Mouse (Mus musculus) ovary, postnatal 14 days (tissue): ENCODE measurements around the gene Gm13698.
"Not testable (repeated sequence)": the region's sequence is repeated elsewhere in the genome, so short reads cannot be mapped to it uniquely, and the experiment has no call there.

ENCODE experiments used
- DNase-seq: peaks from one replicate; pipeline ENCODE4 v3.0.0; 2022; ENCODE audit warnings: low spot score

Gm13698 gene

DNA sequence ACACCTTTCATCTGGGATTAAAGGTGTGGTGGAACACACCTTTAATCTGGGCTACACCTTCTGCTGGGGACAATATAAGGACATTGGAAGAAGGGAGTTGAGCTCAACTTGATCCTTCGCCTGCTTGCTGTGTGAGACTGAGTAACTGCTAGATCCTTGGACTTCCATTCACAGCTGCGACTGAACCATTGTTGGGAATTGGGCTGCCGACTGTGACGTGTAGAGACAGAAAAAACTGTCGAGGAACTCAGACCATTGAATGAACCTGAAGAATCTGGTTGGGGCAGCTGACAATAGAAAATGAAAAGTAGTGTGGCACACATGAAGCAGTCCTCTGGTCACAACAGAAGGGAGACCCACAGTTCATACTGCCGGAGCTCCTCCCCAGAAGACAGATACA lies at the start of gene Gm13698:
Gm13698 (plus strand) TSS at position 301 of the 400 bp plus-strand sequence.
- not testable (repeated sequence) for DNase-seq

DNA sequence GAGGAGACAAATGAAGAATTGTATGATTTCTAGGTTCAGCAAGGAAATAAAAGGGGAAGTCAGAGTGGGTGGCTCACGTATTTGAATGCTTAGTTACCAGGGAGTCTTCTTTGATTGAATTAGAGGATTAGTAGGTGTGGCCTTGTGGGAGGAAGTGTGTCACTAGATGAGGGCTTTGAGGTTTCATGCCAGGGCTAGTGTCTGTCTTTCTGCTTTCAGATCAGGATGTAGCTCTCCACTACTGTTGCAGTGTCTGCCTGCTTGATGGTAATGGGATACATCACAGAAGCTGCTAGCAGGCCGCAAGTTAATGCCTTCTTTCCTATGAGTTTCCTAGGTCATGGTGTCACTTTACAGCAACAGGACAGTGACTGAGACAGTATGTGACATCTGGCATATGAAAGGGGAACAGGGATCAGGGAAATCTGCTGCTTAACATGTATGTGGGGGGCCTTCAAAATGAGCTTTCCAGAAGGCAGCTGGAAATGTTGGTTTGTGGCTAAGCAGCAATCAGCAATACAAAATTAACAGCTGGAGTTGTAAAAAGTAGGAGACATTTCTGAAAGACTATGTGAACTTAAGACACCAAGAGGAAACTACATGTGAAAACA lies 25.9 kb upstream of the Gm13698 start:
- DNase-seq = no peak

DNA sequence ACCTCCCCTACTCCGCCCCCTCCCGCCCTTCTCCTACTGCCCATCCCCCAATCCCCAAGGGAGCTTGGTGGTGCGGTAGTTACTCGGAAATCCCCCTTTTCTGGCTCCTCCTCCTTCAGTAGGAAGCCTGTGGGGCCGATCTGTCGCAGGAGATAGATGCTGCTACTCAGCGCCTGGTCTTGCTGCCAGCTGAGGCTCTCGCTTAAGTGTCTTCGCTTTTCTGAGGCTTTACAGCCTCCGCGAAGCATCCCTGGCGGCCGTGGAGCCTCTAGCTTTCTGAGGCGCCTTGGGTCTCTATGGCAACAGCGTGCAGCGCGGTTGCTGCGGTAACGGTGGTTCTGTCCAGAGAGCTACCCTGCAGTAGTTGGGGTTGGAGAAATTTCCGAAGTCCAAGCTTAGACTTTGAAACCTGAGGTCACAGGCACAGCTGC lies 14.5 kb upstream of the Gm13698 start, which contains the start of gene Zswim2:
Zswim2 (minus strand) TSS at position 298 of the 431 bp plus-strand sequence.
- DNase-seq = peak; percentile 11

DNA sequence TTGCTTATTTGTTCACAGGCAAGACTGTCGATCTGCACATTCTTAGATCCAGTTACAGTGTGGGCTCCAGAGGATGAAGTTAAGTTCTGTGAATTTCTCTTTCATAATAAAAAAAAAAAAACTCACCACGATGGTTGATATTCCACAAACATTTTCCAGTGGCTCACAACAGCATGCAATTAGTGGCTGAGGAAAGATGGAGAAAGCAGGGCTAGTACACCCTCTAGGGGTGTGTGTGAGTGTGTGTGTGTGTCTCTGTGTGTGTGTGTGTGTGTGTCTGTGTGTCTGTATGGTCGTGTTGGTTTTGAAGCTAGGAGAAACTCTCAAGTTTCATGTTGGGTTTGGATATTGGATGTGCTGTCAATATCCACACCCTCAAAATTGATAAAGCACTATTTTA lies 14.1 kb upstream of the Gm13698 start:
- DNase-seq = no peak

DNA sequence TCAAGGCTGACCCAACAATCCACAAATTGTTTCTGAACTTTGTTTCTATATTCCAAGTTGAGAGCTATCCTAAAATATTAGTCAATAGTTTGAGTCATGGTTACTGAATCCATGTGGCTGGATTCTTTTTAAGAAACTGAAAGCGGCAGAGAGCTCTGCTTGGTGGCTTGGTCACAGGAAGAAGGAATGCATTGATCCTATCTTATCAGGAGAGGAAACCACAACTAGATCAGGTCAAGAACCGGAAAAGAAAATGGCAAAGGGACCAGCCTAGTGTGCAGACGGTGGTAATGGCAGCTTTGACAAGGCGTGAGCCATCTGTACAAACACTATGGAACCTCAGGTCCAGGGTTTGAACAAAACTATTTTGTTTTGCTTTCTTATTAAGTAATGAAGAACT lies 13.7 kb upstream of the Gm13698 start:
- DNase-seq = no peak

DNA sequence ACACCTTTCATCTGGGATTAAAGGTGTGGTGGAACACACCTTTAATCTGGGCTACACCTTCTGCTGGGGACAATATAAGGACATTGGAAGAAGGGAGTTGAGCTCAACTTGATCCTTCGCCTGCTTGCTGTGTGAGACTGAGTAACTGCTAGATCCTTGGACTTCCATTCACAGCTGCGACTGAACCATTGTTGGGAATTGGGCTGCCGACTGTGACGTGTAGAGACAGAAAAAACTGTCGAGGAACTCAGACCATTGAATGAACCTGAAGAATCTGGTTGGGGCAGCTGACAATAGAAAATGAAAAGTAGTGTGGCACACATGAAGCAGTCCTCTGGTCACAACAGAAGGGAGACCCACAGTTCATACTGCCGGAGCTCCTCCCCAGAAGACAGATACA lies 5.7 kb downstream of the Gm13698 start, which contains the start of gene Gm13693:
Gm13693 (plus strand) TSS at position 301 of the 400 bp plus-strand sequence.
- not testable (repeated sequence) for DNase-seq

DNA sequence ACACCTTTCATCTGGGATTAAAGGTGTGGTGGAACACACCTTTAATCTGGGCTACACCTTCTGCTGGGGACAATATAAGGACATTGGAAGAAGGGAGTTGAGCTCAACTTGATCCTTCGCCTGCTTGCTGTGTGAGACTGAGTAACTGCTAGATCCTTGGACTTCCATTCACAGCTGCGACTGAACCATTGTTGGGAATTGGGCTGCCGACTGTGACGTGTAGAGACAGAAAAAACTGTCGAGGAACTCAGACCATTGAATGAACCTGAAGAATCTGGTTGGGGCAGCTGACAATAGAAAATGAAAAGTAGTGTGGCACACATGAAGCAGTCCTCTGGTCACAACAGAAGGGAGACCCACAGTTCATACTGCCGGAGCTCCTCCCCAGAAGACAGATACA lies 11.5 kb downstream of the Gm13698 start, which contains the start of gene Gm13695:
Gm13695 (plus strand) TSS at position 301 of the 400 bp plus-strand sequence.
- not testable (repeated sequence) for DNase-seq

DNA sequence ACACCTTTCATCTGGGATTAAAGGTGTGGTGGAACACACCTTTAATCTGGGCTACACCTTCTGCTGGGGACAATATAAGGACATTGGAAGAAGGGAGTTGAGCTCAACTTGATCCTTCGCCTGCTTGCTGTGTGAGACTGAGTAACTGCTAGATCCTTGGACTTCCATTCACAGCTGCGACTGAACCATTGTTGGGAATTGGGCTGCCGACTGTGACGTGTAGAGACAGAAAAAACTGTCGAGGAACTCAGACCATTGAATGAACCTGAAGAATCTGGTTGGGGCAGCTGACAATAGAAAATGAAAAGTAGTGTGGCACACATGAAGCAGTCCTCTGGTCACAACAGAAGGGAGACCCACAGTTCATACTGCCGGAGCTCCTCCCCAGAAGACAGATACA lies 17.3 kb downstream of the Gm13698 start, which contains the start of gene Gm13696:
Gm13696 (plus strand) TSS at position 301 of the 400 bp plus-strand sequence.
- not testable (repeated sequence) for DNase-seq

DNA sequence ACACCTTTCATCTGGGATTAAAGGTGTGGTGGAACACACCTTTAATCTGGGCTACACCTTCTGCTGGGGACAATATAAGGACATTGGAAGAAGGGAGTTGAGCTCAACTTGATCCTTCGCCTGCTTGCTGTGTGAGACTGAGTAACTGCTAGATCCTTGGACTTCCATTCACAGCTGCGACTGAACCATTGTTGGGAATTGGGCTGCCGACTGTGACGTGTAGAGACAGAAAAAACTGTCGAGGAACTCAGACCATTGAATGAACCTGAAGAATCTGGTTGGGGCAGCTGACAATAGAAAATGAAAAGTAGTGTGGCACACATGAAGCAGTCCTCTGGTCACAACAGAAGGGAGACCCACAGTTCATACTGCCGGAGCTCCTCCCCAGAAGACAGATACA lies 23.1 kb downstream of the Gm13698 start, which contains the start of gene Gm13694:
Gm13694 (plus strand) TSS at position 301 of the 400 bp plus-strand sequence.
- DNase-seq = not testable (repeated sequence)

DNA sequence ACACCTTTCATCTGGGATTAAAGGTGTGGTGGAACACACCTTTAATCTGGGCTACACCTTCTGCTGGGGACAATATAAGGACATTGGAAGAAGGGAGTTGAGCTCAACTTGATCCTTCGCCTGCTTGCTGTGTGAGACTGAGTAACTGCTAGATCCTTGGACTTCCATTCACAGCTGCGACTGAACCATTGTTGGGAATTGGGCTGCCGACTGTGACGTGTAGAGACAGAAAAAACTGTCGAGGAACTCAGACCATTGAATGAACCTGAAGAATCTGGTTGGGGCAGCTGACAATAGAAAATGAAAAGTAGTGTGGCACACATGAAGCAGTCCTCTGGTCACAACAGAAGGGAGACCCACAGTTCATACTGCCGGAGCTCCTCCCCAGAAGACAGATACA lies 28.9 kb downstream of the Gm13698 start, which contains the start of gene Gm13697:
Gm13697 (plus strand) TSS at position 301 of the 400 bp plus-strand sequence.
- not testable (repeated sequence) for DNase-seq

DNA sequence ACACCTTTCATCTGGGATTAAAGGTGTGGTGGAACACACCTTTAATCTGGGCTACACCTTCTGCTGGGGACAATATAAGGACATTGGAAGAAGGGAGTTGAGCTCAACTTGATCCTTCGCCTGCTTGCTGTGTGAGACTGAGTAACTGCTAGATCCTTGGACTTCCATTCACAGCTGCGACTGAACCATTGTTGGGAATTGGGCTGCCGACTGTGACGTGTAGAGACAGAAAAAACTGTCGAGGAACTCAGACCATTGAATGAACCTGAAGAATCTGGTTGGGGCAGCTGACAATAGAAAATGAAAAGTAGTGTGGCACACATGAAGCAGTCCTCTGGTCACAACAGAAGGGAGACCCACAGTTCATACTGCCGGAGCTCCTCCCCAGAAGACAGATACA lies 34.8 kb downstream of the Gm13698 start, which contains the start of gene Gm13691:
Gm13691 (plus strand) TSS at position 301 of the 400 bp plus-strand sequence.
- DNase-seq = not testable (repeated sequence)

DNA sequence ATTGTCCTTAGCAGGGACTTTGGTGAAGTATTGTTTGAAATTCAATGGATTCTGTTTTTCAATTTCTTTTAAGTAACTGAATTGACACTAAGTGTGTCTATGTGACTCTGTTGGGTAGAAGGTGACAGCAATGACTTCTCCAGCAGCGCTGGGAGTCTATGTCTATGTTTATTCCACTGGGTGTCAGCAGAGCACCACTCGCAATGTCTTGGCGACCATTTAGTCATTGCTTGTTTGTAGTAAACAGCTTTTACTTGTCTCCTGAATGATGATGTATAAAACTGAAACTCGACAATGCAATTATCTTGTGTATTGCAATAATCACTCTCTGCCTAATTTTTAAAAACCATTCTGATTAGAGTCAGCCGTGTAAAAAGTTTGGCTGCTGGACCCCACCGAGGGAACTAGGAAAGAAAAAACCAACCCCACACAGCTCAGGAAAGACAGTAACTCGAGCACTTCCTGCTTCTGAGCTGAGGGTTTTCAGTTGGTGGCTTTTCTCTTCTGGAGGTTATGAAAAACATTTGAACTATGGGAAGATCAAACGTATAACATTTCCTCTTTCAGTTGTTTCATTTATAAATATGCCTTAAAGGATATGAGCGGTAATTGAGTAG lies 38.3 kb downstream of the Gm13698 start:
- DNase-seq = not testable (repeated sequence)

DNA sequence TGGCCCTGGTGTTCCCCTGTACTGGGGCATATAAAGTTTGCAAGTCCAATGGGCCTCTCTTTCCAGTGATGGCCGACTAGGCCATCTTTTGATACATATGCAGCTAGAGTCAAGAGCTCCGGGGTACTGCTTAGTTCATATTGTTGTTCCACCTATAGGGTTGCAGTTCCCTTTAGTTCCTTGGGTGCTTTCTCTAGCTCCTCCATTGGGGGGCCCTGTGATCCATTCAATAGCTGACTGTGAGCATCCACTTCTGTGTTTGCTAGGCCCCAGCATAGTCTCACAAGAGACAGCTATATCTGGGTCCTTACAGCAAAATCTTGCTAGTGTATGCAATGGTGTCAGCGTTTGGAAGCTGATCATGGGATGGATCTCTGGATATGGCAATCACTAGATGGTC lies 39.0 kb downstream of the Gm13698 start:
- not testable (repeated sequence) for DNase-seq
